Mouse (Mus musculus) adrenal gland, postnatal 14 days (tissue): ENCODE measurements around the gene Lbx1. TPM values are rescaled to one million over a fixed set of nuclear protein-coding genes. Genes with fewer than 3 reads are reported as not detected.

Source experiments
- DNase-seq: peaks from one replicate; pipeline ENCODE4 v3.0.0; 2021; ENCODE audit warnings: mixed read lengths
- total RNA-seq: library from RNA; stranded (reverse); gene quantifications from 2 replicates; pipeline ENCODE4 v1.2.3, GENCODE M21; 2021

Lbx1 gene
- total RNA-seq, 1 experiment from 2014 or later: not detected

GRCm38 (mm10) chr19:45209776-45210422 is 25.7 kb downstream of the Lbx1 start:
- DNase-seq: no peak

- DNase-seq: no peak
Measured at GRCm38 (mm10) chr19:45209191-45209590, 26.4 kb downstream of the Lbx1 start.

- no peak for DNase-seq
Measured at GRCm38 (mm10) chr19:45208438-45209060, 27.1 kb downstream of the Lbx1 start.

- peak; percentile 41 for DNase-seq
Measured at GRCm38 (mm10) chr19:45207662-45208437, 27.8 kb downstream of the Lbx1 start.

- no peak for DNase-seq
Measured at GRCm38 (mm10) chr19:45207153-45207552, 28.5 kb downstream of the Lbx1 start.

GRCm38 (mm10) chr19:45205311-45206105 is 30.1 kb downstream of the Lbx1 start:
- DNase-seq: no peak

- DNase-seq: no peak
Measured at GRCm38 (mm10) chr19:45196967-45197366, 38.6 kb downstream of the Lbx1 start.

- DNase-seq: no peak
Measured at GRCm38 (mm10) chr19:45194651-45195050, 41.0 kb downstream of the Lbx1 start.

Other genes starting within 250 kb of the Lbx1 start
- gene Sema4g, start 246.7 kb downstream of the Lbx1 start, total RNA-seq: 8.4 and 29.7 TPM in 2 replicates
- 27.5 and 30.7 TPM in 2 replicates for gene Twnk, start 230.1 kb downstream of the Lbx1 start, total RNA-seq
- gene Mrpl43, start 229.4 kb downstream of the Lbx1 start, total RNA-seq: 45.6 and 50.0 TPM in 2 replicates
- 70.4 and 77.4 TPM in 2 replicates for gene Lzts2, start 221.4 kb downstream of the Lbx1 start, total RNA-seq
- not detected in 2 replicates for gene Pdzd7, start 190.1 kb downstream of the Lbx1 start, total RNA-seq
- 51.7 and 58.1 TPM in 2 replicates for gene Sfxn3, start 188.3 kb downstream of the Lbx1 start, total RNA-seq
- gene Kazald1, start 160.6 kb downstream of the Lbx1 start, total RNA-seq: 5.7 and 6.3 TPM in 2 replicates
- gene Tlx1, start 85.1 kb downstream of the Lbx1 start, total RNA-seq: 0.44 TPM in 1 of 2 replicates, not detected in the other
- 27.3 and 28.5 TPM in 2 replicates for gene Btrc, start 127.9 kb upstream of the Lbx1 start, total RNA-seq